Mouse (Mus musculus): ENCODE results near the gene Necap1. TPM values are rescaled to one million over a fixed set of nuclear protein-coding genes. Genes with fewer than 3 reads are reported as not detected.

Gene Necap1
- 174 and 176 TPM in 2 replicates for polyA plus RNA-seq (2012; rRNA removed)

DNA sequence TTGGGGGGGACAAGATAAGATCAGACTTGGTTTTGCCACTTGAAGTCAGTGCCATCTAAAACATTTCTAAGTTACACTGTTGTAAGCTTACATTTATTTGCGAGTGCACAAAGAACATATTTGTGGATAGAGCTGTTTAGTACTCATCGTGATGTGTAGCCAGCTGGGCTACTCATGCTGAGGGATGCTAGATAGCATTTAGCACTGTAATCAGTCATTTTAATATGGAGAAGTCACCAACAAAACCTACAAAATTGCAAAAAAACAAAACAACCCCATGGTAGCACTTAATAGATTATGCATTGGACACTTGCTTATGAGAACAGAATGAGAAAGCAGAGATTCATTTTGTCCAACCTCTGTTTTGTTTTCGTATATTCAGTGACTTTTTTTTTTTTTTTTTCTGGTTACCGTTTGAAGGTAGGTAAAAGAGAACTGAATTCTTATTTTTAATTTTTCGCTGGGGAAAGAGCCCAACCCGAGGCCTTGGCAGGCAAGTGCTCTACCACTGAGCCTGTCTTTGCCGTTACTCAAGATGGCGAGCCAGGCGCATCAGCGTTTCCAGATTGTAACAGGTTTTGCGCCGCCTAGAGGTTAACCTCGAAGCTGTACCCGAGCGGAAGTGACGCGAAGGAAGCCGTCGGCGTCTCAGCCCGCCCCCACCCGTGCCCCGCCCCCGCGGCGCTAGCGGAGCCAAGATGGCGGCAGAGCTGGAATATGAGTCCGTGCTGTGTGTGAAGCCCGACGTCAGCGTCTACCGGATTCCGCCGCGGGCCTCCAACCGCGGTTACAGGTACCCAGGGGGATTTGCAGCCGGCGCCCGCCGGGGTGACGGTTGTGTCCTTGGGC, at the start of gene Necap1:
Gene Necap1, plus strand, starts transcription at position 604 of the 849 bp plus-strand sequence.
- Histone ChIP-seq H3K27me3 (ENCODE audit: control insufficient read depth, insufficient read depth, low read length) (no peaks in the 10 kb centered on the region), H3K4me3 (replicated peaks; ENCODE audit: insufficient read depth, low read depth, low read length) (peak within 1 kb of the TSS; percentile 77), H3K4me1 (ENCODE audit: control insufficient read depth, insufficient read depth, low read length) (peaks cover 3% of the 10 kb centered on the region; the same call in 1 of the 2 replicates), H3K27ac (ENCODE audit: insufficient read depth, low read length) (peak within 1 kb of the TSS; percentile 84)
- TF ChIP-seq POLR2A (IDR thresholded peaks at IDR 0.05; ENCODE audit: borderline replicate concordance, insufficient read depth, low read length) (peak; percentile 79), CTCF (IDR thresholded peaks at IDR 0.05; ENCODE audit: borderline replicate concordance, insufficient read depth, low read depth, low read length) (peak; percentile 81)
- peak; percentile 97 to 99 for DNase-seq
- 5% methylated on average over 43 of the region's 43 CpGs for WGBS

DNA sequence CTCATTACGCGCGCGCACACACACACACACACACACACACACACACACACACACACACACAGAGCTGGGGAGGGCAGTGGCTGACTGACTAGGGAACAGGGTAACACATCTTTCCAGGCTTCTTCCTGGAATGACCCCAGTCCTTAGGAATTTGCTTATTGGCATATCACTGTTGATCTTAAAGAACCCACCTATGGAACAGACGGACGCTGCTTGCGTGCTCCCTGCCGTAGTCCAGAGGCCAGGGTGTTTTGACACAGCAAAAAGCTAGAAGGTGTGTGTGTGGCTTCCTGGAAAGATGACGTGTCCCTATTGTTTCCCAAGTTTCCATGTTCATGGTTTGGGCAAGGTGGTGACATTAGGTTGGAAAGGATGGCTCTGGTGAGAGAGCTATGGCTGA, 49.1 kb upstream of the Necap1 start:
- TF ChIP-seq POLR2A (IDR thresholded peaks at IDR 0.05; ENCODE audit: borderline replicate concordance, insufficient read depth, low read length) (no peak), CTCF (IDR thresholded peaks at IDR 0.05; ENCODE audit: borderline replicate concordance, insufficient read depth, low read depth, low read length) (no peak)
- WGBS = 94% methylated on average over 9 of the region's 9 CpGs
- no peak overlapping the region for H3K4me3 ChIP-seq (replicated peaks; ENCODE audit: insufficient read depth, low read depth, low read length)

GRCm38 (mm10) chr6:122825923-122826742, 48.1 kb upstream of the Necap1 start:
- peaks cover 25% of the 10 kb centered on the region for H3K4me1 ChIP-seq (ENCODE audit: control insufficient read depth, insufficient read depth, low read length)
- peak overlapping the region; percentile 53 for H3K27ac ChIP-seq (ENCODE audit: insufficient read depth, low read length)
- TF ChIP-seq CTCF (IDR thresholded peaks at IDR 0.05; ENCODE audit: borderline replicate concordance, insufficient read depth, low read depth, low read length) (no peak), POLR2A (IDR thresholded peaks at IDR 0.05; ENCODE audit: borderline replicate concordance, insufficient read depth, low read length) (0 out of 2 replicates have a peak, but pooled peaks have one; percentile 9)
- H3K27me3 ChIP-seq (ENCODE audit: control insufficient read depth, insufficient read depth, low read length) = no peaks in the 10 kb centered on the region
- H3K4me3 ChIP-seq (replicated peaks; ENCODE audit: insufficient read depth, low read depth, low read length) = peak overlapping the region; percentile 54
- 2% methylated on average over 29 of the region's 29 CpGs for WGBS
- peak; percentile 81 to 84 for DNase-seq

More for the DNA sequence above, 49.1 kb upstream of the Necap1 start:
- H3K27ac ChIP-seq (ENCODE audit: insufficient read depth, low read length) = peak overlapping the region; percentile 49; the same call in 1 of the 2 replicates
- H3K4me1 ChIP-seq (ENCODE audit: control insufficient read depth, insufficient read depth, low read length) = peaks cover 27% of the 10 kb centered on the region
- no peaks in the 10 kb centered on the region for H3K27me3 ChIP-seq (ENCODE audit: control insufficient read depth, insufficient read depth, low read length)
- DNase-seq = peak in 1 of 2 experiments; percentile 20

GRCm38 (mm10) chr6:122828086-122828485, 46.2 kb upstream of the Necap1 start:
- no peaks in the 10 kb centered on the region for H3K27me3 ChIP-seq (ENCODE audit: control insufficient read depth, insufficient read depth, low read length)
- H3K4me3 ChIP-seq (replicated peaks; ENCODE audit: insufficient read depth, low read depth, low read length) = no peak overlapping the region
- peaks cover 19% of the 10 kb centered on the region for H3K4me1 ChIP-seq (ENCODE audit: control insufficient read depth, insufficient read depth, low read length)
- H3K27ac ChIP-seq (ENCODE audit: insufficient read depth, low read length) = no peak overlapping the region
- DNase-seq = peak; percentile 29 to 33
- 45% methylated on average over 13 of the region's 13 CpGs for WGBS
- TF ChIP-seq POLR2A (IDR thresholded peaks at IDR 0.05; ENCODE audit: borderline replicate concordance, insufficient read depth, low read length) = no peak
- TF ChIP-seq CTCF (IDR thresholded peaks at IDR 0.05; ENCODE audit: borderline replicate concordance, insufficient read depth, low read depth, low read length) = peak; percentile 34; the same call in 1 of the 2 replicates

- DNase-seq = no peak
- 83% methylated on average over 7 of the region's 7 CpGs for WGBS
- Histone ChIP-seq H3K27me3 (ENCODE audit: control insufficient read depth, insufficient read depth, low read length) (no peaks in the 10 kb centered on the region), H3K27ac (ENCODE audit: insufficient read depth, low read length) (no peak overlapping the region), H3K4me1 (ENCODE audit: control insufficient read depth, insufficient read depth, low read length) (no peaks in the 10 kb centered on the region), H3K4me3 (replicated peaks; ENCODE audit: insufficient read depth, low read depth, low read length) (no peak overlapping the region)
- TF ChIP-seq CTCF (IDR thresholded peaks at IDR 0.05; ENCODE audit: borderline replicate concordance, insufficient read depth, low read depth, low read length) = no peak
- no peak for TF ChIP-seq POLR2A (IDR thresholded peaks at IDR 0.05; ENCODE audit: borderline replicate concordance, insufficient read depth, low read length)
Observed at GRCm38 (mm10) chr6:122832880-122833279, 41.4 kb upstream of the Necap1 start.

- TF ChIP-seq POLR2A (IDR thresholded peaks at IDR 0.05; ENCODE audit: borderline replicate concordance, insufficient read depth, low read length) (no peak), CTCF (IDR thresholded peaks at IDR 0.05; ENCODE audit: borderline replicate concordance, insufficient read depth, low read depth, low read length) (peak; percentile 57; the same call in 1 of the 2 replicates)
- peak in 1 of 2 experiments; percentile 42 for DNase-seq
- whole genome bisulfite sequencing = 79% methylated on average over 4 of the region's 4 CpGs
Observed at GRCm38 (mm10) chr6:122834365-122834764, 39.9 kb upstream of the Necap1 start.

GRCm38 (mm10) chr6:122836974-122837373, 37.3 kb upstream of the Necap1 start:
- Histone ChIP-seq H3K4me3 (replicated peaks; ENCODE audit: insufficient read depth, low read depth, low read length) (no peak overlapping the region), H3K4me1 (ENCODE audit: control insufficient read depth, insufficient read depth, low read length) (no peaks in the 10 kb centered on the region), H3K27ac (ENCODE audit: insufficient read depth, low read length) (no peak overlapping the region), H3K27me3 (ENCODE audit: control insufficient read depth, insufficient read depth, low read length) (no peaks in the 10 kb centered on the region)
- DNase-seq = no peak
- no peak for TF ChIP-seq CTCF (IDR thresholded peaks at IDR 0.05; ENCODE audit: borderline replicate concordance, insufficient read depth, low read depth, low read length)
- no peak for TF ChIP-seq POLR2A (IDR thresholded peaks at IDR 0.05; ENCODE audit: borderline replicate concordance, insufficient read depth, low read length)
- over 99% methylated on average over 3 of the region's 3 CpGs for WGBS

More at GRCm38 (mm10) chr6:122834365-122834764, 39.9 kb upstream of the Necap1 start:
- H3K4me3 ChIP-seq (replicated peaks; ENCODE audit: insufficient read depth, low read depth, low read length) = no peak overlapping the region
- H3K27me3 ChIP-seq (ENCODE audit: control insufficient read depth, insufficient read depth, low read length) = no peaks in the 10 kb centered on the region
- no peaks in the 10 kb centered on the region for H3K4me1 ChIP-seq (ENCODE audit: control insufficient read depth, insufficient read depth, low read length)
- no peak overlapping the region for H3K27ac ChIP-seq (ENCODE audit: insufficient read depth, low read length)

All from cerebellum, adult 2 months (tissue).